Mouse (Mus musculus): ENCODE results near the gene Asf1a.
A peak's percentile ranks its signal among the peaks of the same experiment; 100 is the strongest.
"Not testable (repeated sequence)": the region's sequence is repeated elsewhere in the genome, so short reads cannot be mapped to it uniquely, and the experiment has no call there.

Gene Asf1a

DNA sequence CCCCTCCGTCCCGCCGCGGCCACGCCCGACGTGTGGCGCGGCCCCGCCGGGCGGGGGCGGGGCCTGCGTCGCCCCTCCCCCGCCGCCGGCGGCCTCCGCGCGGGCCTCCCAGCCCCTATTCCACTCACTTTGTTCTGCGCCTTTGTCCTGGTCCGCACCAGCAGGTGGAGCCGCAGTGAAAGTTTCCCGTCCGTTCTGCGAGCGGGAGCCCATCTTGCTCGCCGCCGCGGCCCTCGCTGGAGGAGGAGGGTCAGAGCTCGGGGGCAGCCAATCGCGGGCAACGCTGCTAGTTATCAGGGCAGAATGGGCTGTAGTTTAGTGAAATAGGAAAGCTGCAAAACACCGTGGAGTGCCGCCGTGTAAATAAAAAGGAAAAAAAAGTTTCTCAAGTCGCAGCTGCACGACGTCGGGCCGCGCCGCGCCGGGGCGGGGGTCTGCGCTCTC, at the start of gene Asf1a:
Gene Asf1a (plus strand): TSS at position 81 of the 444 bp plus-strand sequence.
- peak; percentile 93 for DNase-seq

DNA sequence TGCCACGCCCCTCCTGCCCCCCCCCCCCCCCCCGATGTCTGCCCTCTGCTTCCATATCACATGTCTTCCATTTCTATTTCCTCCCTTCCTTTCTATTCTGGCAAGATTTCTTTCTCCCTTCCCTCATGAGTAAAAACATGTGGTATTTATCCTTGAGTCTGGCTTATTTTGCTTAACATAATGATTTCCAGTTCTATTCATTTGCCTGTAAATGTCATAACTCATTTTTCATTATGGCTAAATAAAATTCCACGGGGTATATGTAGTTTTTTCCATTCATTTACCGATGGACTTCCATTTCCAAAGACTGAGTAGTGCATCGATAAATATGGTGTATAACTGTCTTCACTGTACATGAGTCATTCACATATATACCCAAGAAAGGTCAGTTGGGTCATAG, 34.6 kb upstream of the Asf1a start:
- no peak for DNase-seq

DNA sequence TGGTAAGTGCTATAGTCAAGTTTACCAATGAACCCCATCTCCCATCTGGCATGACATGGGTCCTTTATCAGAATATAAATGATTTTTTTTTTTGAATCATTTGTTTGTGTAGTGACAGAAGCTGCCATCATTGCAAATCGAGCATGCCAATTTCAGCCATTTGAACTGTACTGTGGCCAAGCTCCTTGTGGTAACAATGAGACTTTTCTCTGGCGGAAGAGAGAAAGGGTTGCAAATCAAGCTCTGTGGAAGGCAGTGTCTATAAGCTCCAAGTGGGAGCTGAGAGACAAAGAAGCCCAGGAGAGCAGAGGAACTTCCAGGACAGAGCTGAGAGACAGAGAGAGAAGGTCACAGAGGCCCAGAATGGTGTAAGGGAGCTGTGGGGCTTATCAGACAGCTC, 31.0 kb upstream of the Asf1a start:
- no peak for DNase-seq

DNA sequence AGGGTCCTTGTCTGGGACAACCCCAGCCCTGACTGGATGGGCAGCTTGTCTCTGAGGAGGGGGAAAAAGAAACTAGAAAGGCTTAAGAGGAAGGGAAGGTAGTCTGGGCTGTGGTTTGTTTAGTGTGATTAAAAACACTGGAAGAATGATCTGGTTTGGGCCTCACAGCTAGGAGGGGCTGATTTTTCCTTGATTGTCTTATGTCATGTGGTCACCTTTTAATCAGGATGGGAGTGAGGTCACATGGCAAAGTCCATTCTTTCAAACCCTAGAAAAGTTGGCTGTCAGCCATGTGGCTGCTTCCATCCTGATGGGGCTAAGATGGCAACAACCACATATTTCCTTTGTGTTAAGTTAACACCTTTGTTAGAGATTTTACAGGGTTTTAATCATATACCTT, 28.0 kb upstream of the Asf1a start:
- DNase-seq, result no peak

DNA sequence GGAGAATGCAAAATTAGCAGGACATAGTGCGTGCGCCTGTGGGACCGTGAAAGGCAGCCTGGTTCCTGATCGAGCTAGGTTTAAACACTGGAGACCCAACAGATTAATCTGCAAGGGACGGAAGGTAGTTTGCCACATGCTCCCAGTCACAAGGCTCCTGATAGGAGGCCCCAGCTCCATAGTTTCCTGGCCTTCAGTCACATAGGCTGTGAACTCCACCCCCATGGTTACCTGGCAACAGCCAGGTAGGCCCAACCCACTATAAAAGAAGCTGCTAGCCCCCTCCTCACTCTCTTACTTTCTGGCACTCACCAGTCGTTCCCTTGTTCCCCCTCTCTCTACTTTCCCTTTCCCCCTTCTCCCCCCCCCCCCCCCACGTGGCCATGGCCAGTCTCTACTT, 16.4 kb upstream of the Asf1a start:
- no peak for DNase-seq

DNA sequence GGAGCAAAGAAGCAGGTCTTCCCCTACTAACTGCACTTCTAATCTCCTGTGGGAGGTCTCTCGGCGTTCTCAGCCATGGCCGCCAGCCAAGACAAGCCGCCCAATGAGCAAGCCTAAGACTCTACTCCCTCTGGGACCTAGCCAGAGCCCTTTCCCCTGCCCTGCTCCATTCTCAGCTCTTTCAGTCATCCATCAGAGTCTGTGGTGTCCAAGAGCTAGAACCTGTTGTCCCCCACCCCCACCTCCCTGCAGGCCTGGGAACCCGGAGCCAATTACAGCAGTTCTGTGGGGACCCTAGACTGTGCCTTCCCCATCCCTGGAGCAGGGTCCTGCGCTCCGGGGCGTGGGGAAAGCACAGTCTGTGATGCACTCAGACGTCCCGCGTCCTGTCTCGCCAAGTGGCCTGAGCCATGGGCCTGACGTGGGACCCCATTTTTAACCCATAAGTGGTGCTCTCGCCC, 15.9 kb upstream of the Asf1a start:
- DNase-seq, result peak; percentile 66

DNA sequence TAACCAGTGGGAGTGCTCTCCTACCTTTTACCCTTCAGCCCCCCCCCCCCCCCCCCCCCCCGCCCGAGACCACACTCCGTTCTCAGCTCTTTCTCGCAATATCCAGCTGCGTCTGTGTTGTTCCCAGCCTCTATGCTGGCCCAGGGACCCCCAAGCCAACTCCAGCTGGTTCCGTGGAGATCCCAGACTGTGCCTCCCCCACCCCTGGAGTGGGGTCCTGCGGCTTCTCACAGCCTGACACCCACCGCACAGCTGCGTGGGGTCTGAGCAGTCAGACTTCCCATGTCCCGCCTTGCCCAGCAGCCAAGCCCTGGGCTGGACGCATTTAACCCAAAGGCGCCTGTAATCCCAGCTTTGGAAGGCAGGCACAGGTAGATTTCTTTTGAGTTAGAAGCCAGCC, 15.5 kb upstream of the Asf1a start:
- DNase-seq, result no peak

DNA sequence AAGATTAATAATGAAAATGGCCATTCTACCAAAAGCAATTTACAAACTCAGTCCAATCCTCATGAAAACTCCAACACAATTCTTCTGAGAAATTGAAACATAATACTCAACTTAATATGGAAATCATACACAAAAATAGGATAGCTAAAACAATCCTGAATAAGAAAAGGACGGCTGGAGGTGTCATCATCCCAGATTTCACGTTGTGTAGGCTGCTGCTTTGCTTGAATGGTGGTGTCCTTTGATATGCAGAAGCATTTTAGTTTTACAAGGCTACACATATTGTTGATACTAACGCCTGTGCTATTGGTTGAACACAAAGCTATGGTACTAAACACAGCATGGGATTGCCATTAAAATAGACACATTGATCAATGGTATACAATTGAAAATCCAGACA, 10.8 kb upstream of the Asf1a start:
- no peak for DNase-seq

DNA sequence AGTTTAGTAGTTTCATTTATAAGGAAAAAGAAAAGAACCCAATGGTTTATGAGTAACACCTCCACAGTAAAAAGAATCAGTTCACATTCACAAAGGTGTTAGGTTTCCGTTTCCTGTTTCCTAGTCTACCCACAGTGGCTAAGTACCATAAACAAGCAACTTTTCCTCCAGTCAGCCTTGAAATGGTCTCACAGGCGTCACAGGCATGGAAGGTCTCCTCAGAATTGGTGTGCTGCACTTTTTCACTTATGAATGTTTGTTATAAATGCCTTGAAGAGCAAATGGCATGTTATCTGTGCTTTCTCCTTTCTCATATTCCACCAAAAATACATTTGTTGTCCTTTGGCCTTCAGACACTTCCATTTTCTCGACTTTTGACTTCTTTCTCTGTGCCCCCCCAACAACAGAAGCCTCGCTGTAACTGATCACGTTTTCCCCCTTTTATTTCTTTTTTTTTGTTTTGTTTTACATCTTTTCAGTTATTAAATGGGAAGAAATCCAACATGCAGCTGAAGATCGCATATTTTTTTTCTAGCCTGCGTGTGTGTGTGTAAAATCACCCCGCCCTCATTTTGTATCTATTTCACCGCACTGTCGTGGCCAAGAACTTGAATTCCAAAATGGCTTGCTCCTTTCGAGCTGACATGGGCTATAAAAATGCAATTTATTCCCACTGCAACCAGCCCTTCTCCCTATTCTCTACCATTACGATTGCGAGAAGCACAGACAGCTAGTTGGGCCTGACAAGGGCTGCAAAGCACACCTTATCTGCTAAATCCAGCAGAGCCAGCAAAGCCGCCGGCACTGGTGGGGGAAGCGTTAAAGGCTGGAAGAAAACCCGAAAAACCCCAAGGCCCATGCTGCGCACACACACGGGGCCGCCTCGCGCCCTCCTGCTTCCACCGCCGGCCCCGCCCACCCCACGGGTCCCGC, 547 bp upstream of the Asf1a start:
- no peak for DNase-seq

DNA sequence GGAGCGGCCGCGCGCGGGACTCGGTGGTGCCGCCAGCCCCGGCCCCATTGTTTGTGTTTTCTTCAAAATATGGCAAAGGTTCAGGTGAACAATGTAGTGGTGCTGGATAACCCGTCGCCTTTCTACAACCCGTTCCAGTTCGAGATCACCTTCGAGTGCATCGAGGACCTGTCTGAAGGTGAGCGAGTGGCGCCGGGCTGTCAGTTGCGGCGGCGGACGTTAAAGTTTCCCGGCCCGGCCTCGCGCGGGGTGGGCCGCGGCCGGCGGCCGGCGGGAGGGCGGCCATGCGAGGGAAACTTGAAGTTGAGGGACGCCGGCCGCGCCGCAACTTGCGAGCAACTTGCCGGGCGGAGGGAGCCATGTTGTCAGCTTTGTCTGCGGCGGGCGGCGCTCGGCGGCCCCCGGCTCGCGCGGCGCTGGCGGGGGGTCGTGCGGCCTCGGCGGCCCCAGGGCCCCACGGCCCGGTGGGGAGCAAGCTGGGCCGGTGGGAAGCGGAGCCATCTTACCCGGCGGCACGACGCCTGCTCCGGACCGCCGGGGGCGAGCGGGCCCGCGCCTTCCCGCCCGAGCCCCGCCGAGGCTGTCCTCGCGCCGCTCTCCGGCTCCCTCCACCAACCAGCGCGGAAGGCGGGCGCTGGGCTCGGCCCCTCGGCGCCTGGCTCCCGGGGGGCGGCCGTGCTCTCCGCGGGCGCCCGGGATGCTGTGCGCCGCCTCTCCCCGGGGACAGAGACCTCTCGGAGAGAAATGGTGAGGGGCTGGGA, 744 bp downstream of the Asf1a start:
- peak; percentile 57 for DNase-seq

DNA sequence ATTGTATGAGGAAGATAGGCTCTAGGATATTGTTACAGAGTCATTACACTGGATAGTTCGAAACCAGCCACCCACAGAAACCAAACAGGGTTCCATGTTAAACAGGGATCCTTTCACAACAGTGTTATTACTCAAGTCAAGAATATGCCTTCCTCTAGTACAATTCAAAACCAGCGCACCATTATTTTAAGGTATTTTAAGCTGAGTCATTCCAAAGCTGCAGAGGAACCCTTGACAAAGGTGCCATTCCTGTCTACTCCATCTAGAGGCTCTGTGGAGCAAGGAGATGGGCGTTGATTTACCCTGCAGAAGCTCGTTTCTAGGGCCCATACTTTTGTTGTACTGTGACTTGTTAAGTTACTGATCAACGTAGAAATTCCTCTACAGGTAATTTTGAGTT, 2.3 kb downstream of the Asf1a start:
- DNase-seq, result no peak

DNA sequence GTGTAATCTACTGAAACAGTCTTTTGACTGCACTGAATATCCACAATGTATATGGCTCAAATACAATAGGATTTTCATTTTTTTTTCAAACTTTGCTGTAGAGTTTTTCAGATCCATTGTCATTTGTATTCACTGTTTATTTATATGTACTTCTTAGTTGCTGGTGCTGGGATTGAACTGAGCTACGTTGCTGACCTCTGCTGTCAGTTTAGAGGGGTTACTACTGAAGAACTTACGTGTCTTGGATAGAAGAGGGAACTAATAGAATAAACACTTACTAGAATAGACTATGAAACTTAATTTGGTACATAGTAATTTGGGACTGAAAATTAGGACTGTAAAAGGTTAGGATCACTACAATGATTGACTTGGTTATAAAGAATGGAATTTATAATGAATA, 8.8 kb downstream of the Asf1a start:
- no peak for DNase-seq

DNA sequence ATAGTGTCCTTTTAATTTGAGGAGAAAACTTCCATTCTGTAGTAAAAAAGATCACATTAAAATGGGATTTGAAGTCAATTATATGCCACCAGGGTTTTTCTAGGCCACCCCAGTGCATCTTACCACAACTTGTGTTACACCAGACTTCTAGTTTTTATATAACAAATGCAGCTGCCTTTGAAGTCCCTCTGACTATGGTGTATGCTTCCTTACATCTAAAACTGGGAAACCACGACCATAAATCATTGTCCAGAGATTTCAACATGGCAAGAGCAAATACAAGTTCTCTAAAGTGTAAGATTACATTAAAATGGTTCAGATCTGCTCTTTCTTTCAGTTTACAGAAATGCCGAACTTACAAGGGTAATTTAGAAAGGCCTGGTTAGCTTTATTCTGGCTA, 11.7 kb downstream of the Asf1a start:
- no peak for DNase-seq

DNA sequence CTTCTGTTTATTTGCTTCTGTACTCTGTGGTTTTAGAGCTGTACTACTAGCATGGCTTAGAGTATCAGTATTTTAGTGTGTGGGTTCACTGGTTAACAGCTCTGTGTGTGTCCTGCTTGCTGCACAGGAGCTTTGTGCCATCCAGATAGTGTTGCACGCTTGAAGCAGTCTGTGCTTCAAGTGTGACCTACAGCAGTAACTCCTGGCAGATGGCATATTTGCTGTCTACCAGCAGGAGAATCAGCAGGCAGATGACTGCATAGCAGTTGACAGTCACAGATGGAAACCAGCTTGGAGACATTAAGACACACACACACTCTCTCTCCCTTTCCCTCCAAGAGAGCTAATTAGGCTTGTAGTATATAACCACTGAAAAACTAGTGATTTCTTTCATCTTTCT, 15.6 kb downstream of the Asf1a start:
- DNase-seq, result no peak

DNA sequence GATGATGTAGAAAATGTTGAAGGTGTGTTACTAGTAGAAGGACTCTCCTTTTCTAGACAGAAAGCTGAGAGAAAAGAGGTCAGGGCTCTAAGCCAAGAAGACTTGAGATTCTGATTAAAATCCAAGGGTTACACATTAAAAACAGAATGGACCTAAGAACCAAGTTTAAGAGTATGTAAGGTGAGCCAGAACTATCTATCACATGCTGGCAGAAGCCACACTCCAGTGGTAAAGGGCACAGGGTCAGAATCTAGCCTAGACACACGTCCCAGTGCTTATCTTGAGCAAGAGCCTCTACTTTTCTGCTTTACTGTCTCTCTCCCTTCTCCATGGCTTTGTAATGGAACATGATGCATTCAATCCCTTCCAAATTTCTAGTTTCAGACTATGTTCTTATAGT, 17.4 kb downstream of the Asf1a start:
- no peak for DNase-seq

DNA sequence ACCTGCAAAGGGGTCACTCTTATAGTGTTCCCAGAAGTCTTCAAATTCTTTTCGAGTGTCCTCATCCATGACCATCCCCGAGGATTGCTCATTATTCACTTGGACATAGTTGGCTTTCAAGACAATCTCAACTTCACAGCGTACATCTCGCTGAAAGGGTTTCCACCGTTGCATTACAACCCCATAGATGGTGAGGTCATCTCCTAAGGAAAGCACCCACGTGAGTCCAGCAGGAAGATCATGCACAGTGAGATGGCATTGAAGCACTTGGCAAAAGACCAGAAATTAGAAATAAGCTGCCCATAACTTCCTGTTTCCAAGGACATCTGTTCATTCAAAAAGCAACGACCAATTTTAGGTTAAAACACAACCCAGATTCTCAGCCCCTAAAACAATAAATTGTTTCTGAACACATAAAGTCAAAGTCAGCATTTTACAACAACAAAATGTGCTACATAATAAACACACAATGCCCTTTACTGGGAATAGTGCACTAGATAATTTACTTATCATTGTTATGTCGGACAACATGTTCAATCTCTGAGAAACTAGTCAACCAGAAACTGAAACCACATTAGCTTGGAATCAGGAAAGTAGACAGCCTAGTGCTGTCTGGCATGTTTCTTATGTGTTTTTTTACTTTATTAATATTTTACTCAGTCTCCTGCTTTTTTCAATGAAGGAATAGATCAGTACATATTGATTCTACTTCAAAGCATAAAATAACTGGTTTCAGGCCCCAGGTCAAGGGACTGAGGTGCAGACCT, 19.5 kb downstream of the Asf1a start:
- no peak for DNase-seq

DNA sequence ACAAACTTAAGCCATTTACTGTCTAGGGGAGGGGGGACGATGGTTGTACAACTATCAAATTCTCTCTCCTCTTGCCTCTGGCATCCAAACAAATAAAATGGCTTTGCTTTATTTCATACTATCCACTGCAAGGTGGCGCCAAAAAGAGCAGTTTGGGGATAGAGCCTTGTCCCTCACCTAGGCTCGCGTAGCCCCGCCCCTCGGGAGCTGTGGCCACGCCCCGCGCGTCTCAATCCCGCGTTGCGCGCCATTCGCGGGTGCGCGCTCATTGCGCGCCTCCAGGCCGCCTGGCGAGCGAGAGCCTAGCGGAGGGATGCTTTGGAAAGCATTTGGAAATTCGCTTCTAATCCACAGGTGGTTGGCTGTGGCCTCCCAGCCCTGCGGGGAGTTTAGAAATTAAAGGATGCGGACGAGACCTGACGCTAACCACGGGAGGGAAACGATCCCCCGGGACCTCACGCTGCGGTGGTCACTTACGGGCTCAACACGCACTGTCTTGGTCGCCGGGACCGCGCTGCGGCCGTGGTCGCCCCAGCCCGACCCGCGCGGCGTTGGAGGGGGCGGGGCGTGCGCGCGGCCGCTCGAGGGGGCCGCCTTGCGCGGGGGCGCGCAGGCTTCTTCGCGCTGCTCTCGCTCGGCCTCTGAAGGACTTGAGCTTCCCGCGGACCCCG, 32.8 kb downstream of the Asf1a start:
- peak; percentile 87 for DNase-seq

DNA sequence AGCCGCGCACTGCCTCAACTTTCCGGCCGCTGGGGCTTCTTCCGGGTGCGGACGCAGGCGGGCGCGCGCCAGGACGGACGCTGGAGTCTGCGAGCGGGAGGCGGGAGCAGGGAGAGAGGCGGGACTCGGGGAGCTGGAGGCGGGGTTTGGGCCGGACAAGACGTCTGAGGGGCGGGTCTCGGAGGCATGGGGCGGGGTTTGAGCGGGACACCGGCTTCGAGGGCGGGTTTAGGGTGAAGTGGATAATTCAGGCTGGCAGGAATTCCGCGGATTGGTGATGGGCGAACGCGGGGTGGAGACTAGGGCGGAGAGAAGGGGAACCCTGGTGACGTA, 33.3 kb downstream of the Asf1a start:
- DNase-seq, result peak; percentile 92

DNA sequence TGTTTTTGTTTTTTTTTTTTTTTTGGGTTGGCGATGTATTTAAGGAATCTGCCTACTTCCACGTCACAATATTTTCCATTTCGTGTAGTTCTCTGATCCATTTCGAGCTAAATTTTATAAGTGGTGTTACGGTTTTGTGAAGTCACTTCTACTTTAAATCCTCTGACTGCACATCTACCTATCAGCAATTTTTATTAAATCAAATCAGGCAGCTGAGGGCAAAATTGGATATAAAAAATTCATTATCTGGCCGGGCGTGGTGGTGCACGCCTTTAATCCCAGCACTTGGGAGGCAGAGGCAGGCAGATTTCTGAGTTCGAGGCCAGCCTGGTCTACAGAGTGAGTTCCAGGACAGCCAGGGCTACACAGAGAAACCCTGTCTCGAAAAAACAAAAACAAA, 33.8 kb downstream of the Asf1a start, which contains the start of gene Mcm9:
Gene Mcm9 (minus strand): TSS at position 101 of the 400 bp plus-strand sequence.
- not testable (repeated sequence) for DNase-seq

DNA sequence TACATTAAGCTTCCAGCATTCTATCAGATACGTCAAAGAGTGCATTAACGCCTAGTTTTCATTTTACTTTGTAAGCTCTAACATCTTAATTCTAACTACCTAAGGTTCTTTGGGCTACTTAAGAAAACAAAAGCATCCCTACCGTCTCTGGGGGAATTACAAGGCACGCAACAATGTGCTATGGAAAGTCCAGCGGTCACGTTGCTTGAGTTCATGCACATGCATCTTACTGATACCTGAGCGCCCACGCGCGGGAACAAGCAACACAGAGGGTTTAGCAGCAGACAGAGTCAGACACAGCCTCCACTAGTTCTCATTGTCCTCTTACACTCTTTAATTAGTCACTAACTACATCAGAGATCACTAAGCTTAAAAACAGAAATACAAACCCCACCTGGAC, 37.6 kb downstream of the Asf1a start:
- no peak for DNase-seq

DNA sequence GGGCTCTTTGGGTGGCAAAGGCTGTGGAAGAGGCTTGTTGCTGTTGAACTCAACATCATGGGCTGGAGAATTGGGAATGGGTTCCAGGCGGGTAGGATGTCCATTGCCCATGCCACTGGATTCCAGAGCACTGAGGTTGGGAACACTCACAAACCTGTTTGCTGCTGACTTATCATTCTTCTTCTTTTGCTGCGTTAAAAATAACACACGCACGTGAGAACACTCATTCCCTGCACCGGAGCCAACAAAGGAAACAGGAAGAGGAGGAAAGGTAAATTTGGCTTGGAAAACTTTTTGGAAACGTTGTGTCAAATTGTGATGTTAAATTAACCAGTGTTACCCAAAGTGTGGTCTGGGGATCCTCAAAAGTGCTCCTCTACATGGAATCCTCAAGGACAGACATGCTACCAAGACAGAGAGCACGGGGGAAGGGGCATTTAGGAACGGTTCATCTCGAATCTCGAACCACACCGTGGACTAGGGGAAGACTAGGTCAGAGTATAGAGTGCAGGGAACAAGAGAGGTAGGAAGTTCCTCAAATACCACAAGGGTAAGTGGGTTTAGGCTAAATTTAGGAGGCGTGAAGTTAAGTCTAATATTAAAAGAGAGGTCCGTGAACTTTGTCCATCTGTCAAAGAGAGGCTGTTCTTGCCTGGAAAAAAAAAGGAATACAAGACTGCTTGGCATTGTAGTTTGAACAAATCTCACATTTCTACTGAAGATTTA, 38.9 kb downstream of the Asf1a start:
- DNase-seq, result no peak

DNA sequence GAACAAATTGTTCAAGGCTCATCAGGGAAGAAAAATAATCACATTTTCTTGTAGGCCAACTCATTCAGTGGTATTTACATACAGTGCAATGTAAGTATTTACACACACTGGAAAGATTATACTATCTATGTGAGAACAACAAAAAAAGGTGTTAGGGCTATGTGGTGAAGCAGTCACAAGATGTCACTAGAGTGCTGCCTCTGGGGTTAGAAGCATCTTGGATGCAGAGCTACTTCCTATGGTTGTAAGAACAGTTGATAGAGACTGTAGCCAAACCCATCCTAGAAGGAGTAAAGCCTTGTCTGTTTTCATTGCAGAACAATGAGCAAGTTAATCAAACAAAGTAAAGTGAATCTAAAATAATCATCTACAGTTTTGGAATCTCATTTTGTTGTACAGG, 45.0 kb downstream of the Asf1a start:
- peak; percentile 18 for DNase-seq
